Mouse (Mus musculus) erythroblast, embryonic 14.5 days (primary cell): ENCODE data around the gene Plaa. TPM values are rescaled to one million over a fixed set of nuclear protein-coding genes. Genes with fewer than 3 reads are reported as not detected.

Experiments
- H3K27me3 ChIP-seq: 2 replicates; pipeline ENCODE4 v1.6.1; 2012; ENCODE audit warnings: inconsistent platforms; ENCODE audit not compliant: control insufficient read depth
- H3K36me3 ChIP-seq: 2 replicates; pipeline ENCODE4 v1.6.1; 2012; ENCODE audit warnings: mild to moderate bottlenecking, inconsistent platforms; ENCODE audit not compliant: control insufficient read depth
- H3K4me1 ChIP-seq: 2 replicates; pipeline ENCODE4 v1.6.1; 2012; ENCODE audit warnings: inconsistent platforms; ENCODE audit not compliant: control insufficient read depth
- H3K4me3 ChIP-seq: replicated peaks from 2 replicates; pipeline ENCODE3; 2012; ENCODE audit warnings: moderate library complexity, mild to moderate bottlenecking, inconsistent platforms
- H3K9me3 ChIP-seq: 2 replicates; pipeline ENCODE4 v1.6.1; 2012; ENCODE audit warnings: low read length, inconsistent platforms, mixed read lengths; ENCODE audit not compliant: control insufficient read depth
- GATA1 ChIP-seq: IDR thresholded peaks from 2 replicates; pipeline ENCODE4 v1.6.1; 2012; ENCODE audit warnings: low read length, inconsistent platforms, mixed read lengths
- TAL1 ChIP-seq: IDR thresholded peaks from 3 replicates; pipeline ENCODE4 v1.6.1; 2012; ENCODE audit warnings: low read length, inconsistent platforms, mixed read lengths
- polyA plus RNA-seq: library from polyadenylated mRNA; stranded (reverse); fragments of >175 nt; gene quantifications from 2 replicates; pipeline ENCODE4 v1.2.3, GENCODE M21; 2012

The Plaa gene
- polyA plus RNA-seq, 1 experiment: 1.6 TPM

GRCm38 (mm10) chr4:94604452-94605019 is 1.5 kb upstream of the Plaa start:
- peaks cover 27% of the 10 kb centered on the region for H3K4me1 ChIP-seq
- H3K4me3 ChIP-seq: no peak overlapping the region
- no peaks in the 10 kb centered on the region for H3K36me3 ChIP-seq
- no peak for TF ChIP-seq TAL1
- no peak for TF ChIP-seq GATA1
- no peaks in the 10 kb centered on the region for H3K27me3 ChIP-seq
- no peaks in the 10 kb centered on the region for H3K9me3 ChIP-seq

- no peaks in the 10 kb centered on the region for H3K27me3 ChIP-seq
- peaks cover 27% of the 10 kb centered on the region for H3K4me1 ChIP-seq
- no peaks in the 10 kb centered on the region for H3K36me3 ChIP-seq
- peak overlapping the region; percentile 78 for H3K4me3 ChIP-seq
- no peaks in the 10 kb centered on the region for H3K9me3 ChIP-seq
- no peak for TF ChIP-seq GATA1
- TF ChIP-seq TAL1: no peak
Observed at GRCm38 (mm10) chr4:94602496-94603030, 481 bp downstream of the Plaa start.

- TF ChIP-seq TAL1: no peak
- no peak for TF ChIP-seq GATA1
- H3K9me3 ChIP-seq: no peaks in the 10 kb centered on the region
- peaks cover 27% of the 10 kb centered on the region for H3K4me1 ChIP-seq
- no peaks in the 10 kb centered on the region for H3K36me3 ChIP-seq
- no peaks in the 10 kb centered on the region for H3K27me3 ChIP-seq
- peak overlapping the region; percentile 78 for H3K4me3 ChIP-seq
Observed at GRCm38 (mm10) chr4:94601395-94601794, 1.6 kb downstream of the Plaa start.

GRCm38 (mm10) chr4:94592709-94593108 is 10.3 kb downstream of the Plaa start:
- peaks cover 3% of the 10 kb centered on the region for H3K36me3 ChIP-seq
- H3K9me3 ChIP-seq: no peaks in the 10 kb centered on the region
- peaks cover 11% of the 10 kb centered on the region for H3K4me1 ChIP-seq
- TF ChIP-seq TAL1: no peak
- TF ChIP-seq GATA1: no peak
- no peaks in the 10 kb centered on the region for H3K27me3 ChIP-seq
- H3K4me3 ChIP-seq: no peak overlapping the region

- Histone ChIP-seq H3K36me3 (peaks cover 4% of the 10 kb centered on the region), H3K4me3 (no peak overlapping the region), H3K27me3 (no peaks in the 10 kb centered on the region), H3K4me1 (peaks cover 11% of the 10 kb centered on the region), H3K9me3 (no peaks in the 10 kb centered on the region)
- TF ChIP-seq GATA1 (no peak), TAL1 (no peak)
Observed at GRCm38 (mm10) chr4:94591765-94592381, 11.2 kb downstream of the Plaa start.

- H3K9me3 ChIP-seq: no peaks in the 10 kb centered on the region
- TF ChIP-seq GATA1: no peak
- TF ChIP-seq TAL1: no peak
- no peaks in the 10 kb centered on the region for H3K27me3 ChIP-seq
- H3K4me1 ChIP-seq: no peaks in the 10 kb centered on the region
- H3K36me3 ChIP-seq: peaks cover 37% of the 10 kb centered on the region
- no peak overlapping the region for H3K4me3 ChIP-seq
Observed at GRCm38 (mm10) chr4:94572677-94573076, 30.4 kb downstream of the Plaa start.

- H3K27me3 ChIP-seq: no peaks in the 10 kb centered on the region
- TF ChIP-seq TAL1 (no peak), GATA1 (no peak)
- no peaks in the 10 kb centered on the region for H3K9me3 ChIP-seq
- H3K4me1 ChIP-seq: no peaks in the 10 kb centered on the region
- H3K36me3 ChIP-seq: peaks cover 8% of the 10 kb centered on the region
- H3K4me3 ChIP-seq: no peak overlapping the region
Observed at GRCm38 (mm10) chr4:94564297-94564696, 38.7 kb downstream of the Plaa start.

GRCm38 (mm10) chr4:94561954-94562648 is 40.9 kb downstream of the Plaa start:
- Histone ChIP-seq H3K27me3 (no peaks in the 10 kb centered on the region), H3K4me1 (peaks cover 3% of the 10 kb centered on the region), H3K36me3 (no peaks in the 10 kb centered on the region; the same call in 1 of the 2 replicates), H3K4me3 (no peak overlapping the region), H3K9me3 (no peaks in the 10 kb centered on the region)
- no peak for TF ChIP-seq TAL1
- no peak for TF ChIP-seq GATA1

GRCm38 (mm10) chr4:94560316-94560715 is 42.7 kb downstream of the Plaa start:
- TF ChIP-seq GATA1 (no peak), TAL1 (no peak)

More at GRCm38 (mm10) chr4:94560316-94560715, 42.7 kb downstream of the Plaa start:
- H3K9me3 ChIP-seq: no peaks in the 10 kb centered on the region
- H3K4me1 ChIP-seq: peaks cover 8% of the 10 kb centered on the region
- no peaks in the 10 kb centered on the region for H3K27me3 ChIP-seq
- H3K36me3 ChIP-seq: no peaks in the 10 kb centered on the region
- H3K4me3 ChIP-seq: no peak overlapping the region
